Mouse (Mus musculus) spleen, adult 2 months (tissue): Measurements from ENCODE around the gene Ywhag. TPM values are rescaled to one million over a fixed set of nuclear protein-coding genes. Genes with fewer than 3 reads are reported as not detected.

ENCODE experiments used
- DNase-seq, 2 experiments: peaks; one replicate each; pipeline versions ENCODE4 v3.0.0 to v3.0.0-alpha.2; 2012 to 2021; ENCODE audit warnings: low spot score in 2 of 2, low read depth in 1 of 2
- H3K27ac ChIP-seq: fragments of 200-500 bp; 2 replicates; pipeline ENCODE4 v1.5.1; 2012; ENCODE audit warnings: low read length, inconsistent platforms; ENCODE audit not compliant: insufficient read depth
- H3K27me3 ChIP-seq: fragments of 200-500 bp; 2 replicates; pipeline ENCODE4 v1.6.1; 2012; ENCODE audit warnings: mild to moderate bottlenecking, moderate library complexity, low read length, inconsistent platforms; ENCODE audit not compliant: control insufficient read depth, insufficient read depth
- H3K36me3 ChIP-seq: fragments of 200-500 bp; 2 replicates; pipeline ENCODE4 v1.6.1; 2012; ENCODE audit warnings: mild to moderate bottlenecking, low read length, inconsistent platforms; ENCODE audit not compliant: control insufficient read depth, insufficient read depth
- H3K4me1 ChIP-seq: fragments of 200-500 bp; 2 replicates; pipeline ENCODE4 v1.6.1; 2011; ENCODE audit warnings: inconsistent platforms; ENCODE audit not compliant: control insufficient read depth, insufficient read depth, insufficient read length
- H3K4me3 ChIP-seq: fragments of 200-500 bp; 2 replicates; pipeline ENCODE4 v1.5.1; 2011; ENCODE audit warnings: mild to moderate bottlenecking, inconsistent platforms; ENCODE audit not compliant: insufficient read depth, insufficient read length; ENCODE audit errors: extremely low read depth
- CTCF ChIP-seq: fragments of 200-500 bp; IDR thresholded peaks from 2 replicates; pipeline ENCODE4 v1.5.1; 2011; ENCODE audit warnings: mild to moderate bottlenecking, inconsistent platforms; ENCODE audit not compliant: insufficient read depth, insufficient read length, insufficient replicate concordance; ENCODE audit errors: extremely low read depth
- POLR2A ChIP-seq: fragments of 200-500 bp; IDR thresholded peaks from 2 replicates; pipeline ENCODE4 v1.6.1; 2011; ENCODE audit warnings: low read depth, low read length, inconsistent platforms
- WGBS: fragments of 180-500 bp; shearing (Covaris S2); methylation state at CpG from one replicate; pipeline ENCODE4 v1.1.7; 2018; 5-methylcytosine and 5-hydroxymethylcytosine counted together
- polyA plus RNA-seq: library from polyadenylated mRNA; depleted of rRNA; stranded (reverse); fragments of >200 nt; gene quantifications from 2 replicates; pipeline ENCODE4 v1.2.3, GENCODE M21; 2012; rRNA removed

The Ywhag gene
- polyA plus RNA-seq = 40.9 and 50.0 TPM in 2 replicates

DNA sequence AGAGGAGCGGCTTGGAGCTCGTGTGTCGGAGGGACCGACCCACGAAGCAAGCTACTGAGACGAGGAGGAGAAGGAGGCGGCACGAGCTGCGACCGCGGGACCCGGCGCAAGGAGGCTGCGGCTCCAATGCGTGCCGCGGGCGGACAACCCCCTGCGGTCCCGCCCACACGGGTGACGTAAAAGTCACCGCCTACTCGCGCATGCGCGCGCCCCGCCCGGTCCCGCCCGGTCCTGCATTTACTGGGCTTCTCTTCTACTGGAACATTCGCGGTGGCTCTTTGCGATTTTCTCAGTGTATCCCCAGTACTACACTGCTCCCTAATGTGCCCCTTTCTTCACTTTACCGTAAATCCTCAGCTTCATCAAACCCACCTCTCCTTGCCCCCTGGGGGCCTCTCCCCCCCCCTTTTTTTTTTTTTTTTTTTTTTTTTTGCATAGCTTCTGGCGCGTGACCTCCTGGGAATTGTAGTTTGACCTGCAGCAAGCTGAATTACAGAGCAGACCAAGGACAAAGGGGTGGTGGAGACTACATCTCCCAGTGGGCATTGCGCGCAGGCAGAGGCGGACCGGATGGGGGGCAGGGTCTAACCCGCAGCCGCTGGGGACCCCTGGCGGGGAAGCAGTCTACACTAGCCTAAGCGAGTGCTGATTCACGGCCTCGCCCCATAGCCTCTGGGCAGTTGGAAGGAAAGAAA is at the start of gene Ywhag:
Gene Ywhag, minus strand, starts transcription at position 136 of the 695 bp plus-strand sequence.
- under 1% methylated on average over 48 of the region's 48 CpGs for WGBS
- TF ChIP-seq POLR2A = peak; percentile 92
- TF ChIP-seq CTCF = peak; percentile 55; the same call in 1 of the 2 replicates
- peak within 1 kb of the TSS; percentile 95 for H3K27ac ChIP-seq
- DNase-seq = peak; percentile 93 to 98
- peak within 1 kb of the TSS; percentile 87 for H3K4me3 ChIP-seq
- no peaks in the 10 kb centered on the region for H3K27me3 ChIP-seq
- H3K4me1 ChIP-seq = peaks cover 8% of the 10 kb centered on the region; the same call in 1 of the 2 replicates
- H3K36me3 ChIP-seq = peaks cover 9% of the 10 kb centered on the region

DNA sequence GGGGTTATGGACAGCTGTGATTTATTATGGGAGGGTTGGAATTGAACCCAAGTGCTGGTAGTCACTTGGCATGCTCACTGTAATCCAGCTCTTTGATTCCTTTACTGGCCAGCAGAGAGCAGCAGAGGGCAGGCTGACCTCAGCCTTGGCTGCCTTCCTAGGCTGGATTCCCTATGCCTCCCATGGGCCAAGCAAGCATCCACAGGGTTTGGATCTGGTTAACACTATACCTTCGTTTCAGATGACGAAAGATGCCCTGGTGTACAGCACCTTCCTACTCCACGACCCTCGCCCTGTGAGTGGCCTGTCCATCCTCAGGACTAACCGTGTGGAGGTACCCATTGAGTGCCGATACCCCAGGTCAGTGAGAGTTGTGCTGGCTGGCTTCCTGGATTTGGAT is 48.0 kb upstream of the Ywhag start:
- H3K36me3 ChIP-seq = no peaks in the 10 kb centered on the region
- WGBS = 67% methylated on average over 6 of the region's 6 CpGs
- no peak overlapping the region for H3K4me3 ChIP-seq
- no peak overlapping the region for H3K27ac ChIP-seq
- no peaks in the 10 kb centered on the region for H3K4me1 ChIP-seq
- no peaks in the 10 kb centered on the region for H3K27me3 ChIP-seq
- no peak for DNase-seq
- TF ChIP-seq POLR2A = no peak
- TF ChIP-seq CTCF = peak; percentile 75; the same call in 1 of the 2 replicates

DNA sequence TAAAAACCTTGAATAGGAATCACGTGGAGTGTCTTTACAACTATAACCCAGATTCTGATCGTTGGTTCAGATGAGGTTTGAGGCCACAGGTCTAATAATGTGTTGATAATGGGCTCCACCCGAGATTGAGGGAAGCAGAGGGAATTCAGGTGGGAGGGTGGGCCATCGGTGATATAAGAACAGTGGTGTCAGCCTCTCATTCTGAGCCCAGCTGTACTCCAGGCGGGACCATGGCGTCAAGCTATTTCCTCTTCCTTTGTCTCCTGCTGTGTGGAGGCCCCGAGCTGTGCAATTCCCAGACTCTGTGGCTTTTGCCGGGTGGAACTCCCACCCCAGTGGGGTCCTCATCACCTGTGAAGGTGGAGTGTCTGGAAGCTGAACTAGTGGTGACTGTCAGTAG is 45.5 kb upstream of the Ywhag start, which contains the start of gene Zp3:
Gene Zp3, plus strand, starts transcription at position 196 of the 400 bp plus-strand sequence.
- Histone ChIP-seq H3K4me1 (no peaks in the 10 kb centered on the region), H3K27me3 (no peaks in the 10 kb centered on the region), H3K4me3 (no peak within 1 kb of the TSS), H3K27ac (no peak within 1 kb of the TSS), H3K36me3 (no peaks in the 10 kb centered on the region)
- DNase-seq = no peak
- TF ChIP-seq CTCF (no peak), POLR2A (no peak)
- WGBS = 72% methylated on average over 8 of the region's 8 CpGs

DNA sequence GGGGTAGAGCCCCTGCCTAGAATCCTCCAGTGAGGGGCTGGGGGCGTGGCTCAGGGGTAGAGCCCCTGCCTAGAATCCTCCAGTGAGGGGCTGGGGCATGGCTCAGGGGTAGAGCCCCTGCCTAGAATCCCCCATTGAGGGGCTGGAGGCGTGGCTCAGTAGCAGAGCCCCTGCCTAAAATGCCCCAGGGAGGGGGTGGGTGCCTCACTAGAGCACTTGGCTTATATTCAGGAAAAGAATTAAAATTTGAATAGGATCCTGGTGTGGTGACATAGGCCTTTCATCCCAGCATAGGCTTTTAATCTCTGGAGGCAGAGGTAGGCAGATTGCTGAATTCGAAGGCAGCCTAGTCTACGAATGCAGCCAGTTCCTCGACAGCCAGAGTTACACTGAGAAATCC is 45.0 kb upstream of the Ywhag start:
- 87% methylated on average over 5 of the region's 5 CpGs for WGBS
- H3K36me3 ChIP-seq = no peaks in the 10 kb centered on the region
- no peaks in the 10 kb centered on the region for H3K4me1 ChIP-seq
- H3K27ac ChIP-seq = no peak overlapping the region
- no peak overlapping the region for H3K4me3 ChIP-seq
- no peak for DNase-seq
- TF ChIP-seq POLR2A = no peak
- no peak for TF ChIP-seq CTCF
- no peaks in the 10 kb centered on the region for H3K27me3 ChIP-seq

DNA sequence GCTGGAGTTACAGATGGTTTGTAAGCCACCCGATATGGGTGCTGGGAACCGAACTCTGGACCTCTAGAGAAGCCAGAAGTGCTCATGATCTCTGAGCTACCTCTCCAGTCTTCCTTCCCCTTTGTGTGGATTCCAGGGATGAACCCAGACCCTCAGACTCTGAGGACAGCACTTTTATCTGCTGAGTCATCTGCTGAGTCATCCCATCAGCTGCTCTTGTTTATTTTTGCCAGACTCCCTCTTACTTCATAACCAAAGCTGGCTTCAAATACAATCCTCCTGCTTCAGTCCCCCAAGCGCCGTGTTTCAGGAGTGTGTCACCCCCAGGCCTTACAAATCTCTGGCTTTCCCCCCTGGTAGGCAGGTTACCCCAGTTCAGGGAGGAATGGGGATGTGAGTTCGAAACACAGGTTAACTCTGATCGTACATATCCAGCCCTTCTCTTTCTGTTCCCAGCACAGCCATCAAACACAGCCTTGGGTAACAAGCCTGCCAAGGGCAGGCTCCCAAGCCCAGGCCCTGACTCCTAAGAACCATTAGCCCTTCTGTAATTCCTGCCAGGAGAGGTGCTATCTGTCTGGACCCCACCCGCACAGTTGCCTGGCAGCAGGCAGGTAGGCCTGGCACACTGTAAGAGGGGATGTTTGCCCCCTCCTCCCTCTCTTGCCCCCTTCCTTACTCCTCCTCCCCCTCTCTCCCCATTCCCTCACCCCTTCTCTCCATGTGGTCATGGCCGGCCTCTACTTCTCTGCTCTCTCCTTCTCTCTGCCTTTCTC is 41.7 kb upstream of the Ywhag start:
- TF ChIP-seq POLR2A (no peak), CTCF (no peak)
- Histone ChIP-seq H3K27ac (no peak overlapping the region), H3K27me3 (no peaks in the 10 kb centered on the region), H3K4me3 (no peak overlapping the region), H3K36me3 (no peaks in the 10 kb centered on the region), H3K4me1 (no peaks in the 10 kb centered on the region)
- no peak for DNase-seq
- 91% methylated on average over 8 of the region's 8 CpGs for WGBS

DNA sequence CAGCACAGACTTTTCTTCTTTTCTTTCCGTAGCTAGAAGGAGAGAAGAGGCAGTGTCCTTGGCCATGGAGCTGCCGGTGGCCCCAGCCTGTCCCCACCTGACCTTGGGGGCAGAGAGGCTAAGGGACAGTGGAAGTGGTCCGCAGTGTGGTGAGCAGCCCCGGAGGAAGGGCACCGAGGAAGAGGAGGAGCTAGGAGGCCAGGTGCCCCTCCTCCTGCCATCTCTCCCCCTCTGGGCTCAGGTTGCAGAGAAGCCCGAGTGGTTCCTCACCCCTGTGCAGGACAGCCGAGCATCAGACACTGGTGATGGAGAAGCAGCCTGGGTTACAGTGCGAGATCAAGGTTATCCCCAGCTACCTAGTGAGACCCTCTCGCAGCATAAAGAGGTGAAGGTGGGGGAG is 39.9 kb upstream of the Ywhag start, which contains the start of gene Ssc4d:
Gene Ssc4d, minus strand, starts transcription at position 167 of the 400 bp plus-strand sequence.
- Histone ChIP-seq H3K27me3 (no peaks in the 10 kb centered on the region), H3K36me3 (no peaks in the 10 kb centered on the region), H3K4me3 (no peak within 1 kb of the TSS), H3K27ac (no peak within 1 kb of the TSS), H3K4me1 (no peaks in the 10 kb centered on the region)
- no peak for TF ChIP-seq POLR2A
- 36% methylated on average over 9 of the region's 9 CpGs for WGBS
- DNase-seq = no peak

DNA sequence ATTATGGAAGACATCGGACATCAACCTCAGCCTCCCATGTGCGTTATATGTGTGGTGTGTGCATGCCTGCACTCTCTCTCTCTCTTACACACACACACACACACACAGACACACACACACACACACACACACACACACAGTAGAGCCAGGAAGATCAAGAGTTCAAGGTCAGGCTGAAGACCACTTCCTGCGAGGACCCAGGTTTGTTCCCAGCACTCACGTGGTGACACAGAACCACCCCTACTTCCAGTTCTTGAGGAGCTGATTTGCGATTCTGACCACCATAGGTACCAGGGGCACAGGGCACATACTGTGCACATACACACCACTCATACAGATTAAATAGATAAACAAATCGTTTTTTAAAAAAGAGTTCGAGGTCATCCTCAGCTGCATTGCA is 37.5 kb upstream of the Ywhag start:
- 81% methylated on average over 7 of the region's 7 CpGs for WGBS
- Histone ChIP-seq H3K27me3 (no peaks in the 10 kb centered on the region), H3K4me1 (no peaks in the 10 kb centered on the region), H3K27ac (no peak overlapping the region), H3K4me3 (no peak overlapping the region), H3K36me3 (no peaks in the 10 kb centered on the region)
- TF ChIP-seq CTCF (no peak), POLR2A (no peak)
- DNase-seq = no peak
